Comparison of ENCODE assay signal across 21 mouse cellular contexts in genomic region chr8:105640511-105640910, GRCm38 (mm10). TPM values are rescaled to one million over a fixed set of nuclear protein-coding genes. Genes with fewer than 3 reads are reported as not detected.
DNase-seq lines count a peak whose midpoint lies in the region; ATAC-seq and TF ChIP-seq lines count a peak whose summit lies in the region.
"Had no signal": no experiment of that assay in that cellular context is flagged by ENCODE, and none has a peak within 500 bp of the region (broad histone marks: within the 10 kb centered on the region; RNA-seq: fewer than 3 reads in every experiment).

No protein-coding gene starts in this region.

- peaks cover 24% of the 10 kb centered on the region for H3K36me3 ChIP-seq in heart, adult 2 months (ENCODE audit: control insufficient read depth, insufficient read depth, low read length)
- peaks cover 30% of the 10 kb centered on the region for H3K36me3 ChIP-seq in megakaryocyte, embryonic 14.5 days (replicated peaks; ENCODE audit: low read length)

- H3K79me2 ChIP-seq in heart, adult 2 months (replicated peaks; ENCODE audit: control insufficient read depth, insufficient read depth, low read length): peaks cover 12% of the 10 kb centered on the region

- WGBS in heart, adult 2 months: 18% methylated on average over 2 of the region's 2 CpGs

- TF ChIP-seq POLR2A in heart, adult 2 months (IDR thresholded peaks at IDR 0.05; ENCODE audit: insufficient read depth, low read depth, low read length): no peak
- no peak for TF ChIP-seq POLR2A in brain, embryonic 14.5 days (IDR thresholded peaks at IDR 0.05; ENCODE audit: borderline replicate concordance, extremely low read depth, insufficient read depth, insufficient read length, poor library complexity, severe bottlenecking)

- H3K27me3 ChIP-seq in heart, adult 2 months (ENCODE audit: control insufficient read depth, insufficient read depth, low read length): no peaks in the 10 kb centered on the region
- H3K27me3 ChIP-seq in megakaryocyte, embryonic 14.5 days (replicated peaks): no peaks in the 10 kb centered on the region
- H3K27me3 ChIP-seq: forebrain, embryonic 12.5 days; heart, embryonic 13.5 days; liver, embryonic 15.5 days had no signal

- no peak for TF ChIP-seq EP300 in heart, adult 2 months (IDR thresholded peaks at IDR 0.05; ENCODE audit: insufficient read depth, low read depth, low read length)

- H3K27ac ChIP-seq in heart, adult 2 months: no peak overlapping the region
- H3K27ac ChIP-seq: embryonic facial prominence, embryonic 10.5 days; forebrain, embryonic 12.5 days; heart, embryonic 13.5 days had no signal

- intact Hi-C loops in heart, adult 2 months (cut with DNase I): no loop called here

- H3K9me3 ChIP-seq in megakaryocyte, embryonic 14.5 days: no peaks in the 10 kb centered on the region
- H3K9me3 ChIP-seq: embryonic facial prominence, embryonic 10.5 days; forebrain, embryonic 12.5 days; heart, embryonic 13.5 days; liver, embryonic 15.5 days had no signal

- no peak overlapping the region for H3K9ac ChIP-seq in heart, adult 2 months (ENCODE audit: low read depth, low read length)
- H3K9ac ChIP-seq: forebrain, embryonic 12.5 days; heart, embryonic 13.5 days had no signal

- TF ChIP-seq CTCF in heart, adult 2 months (IDR thresholded peaks at IDR 0.05): no peak
- TF ChIP-seq CTCF in brain, embryonic 14.5 days (IDR thresholded peaks at IDR 0.05; ENCODE audit: borderline replicate concordance, extremely low read depth, insufficient read depth, insufficient read length): no peak

- no peak for ATAC-seq in megakaryocyte, adult 5-6 weeks (ENCODE audit: poor library complexity, severe bottlenecking)
- ATAC-seq: activated CD4-positive, CD25-positive, alpha-beta regulatory T cell, adult 4 months; midbrain, embryonic 16.5 days had no signal

- peak; percentile 55 to 60 for DNase-seq in heart, adult 18-20 months
- no peak for DNase-seq in heart, adult 2 months
- DNase-seq in kidney, postnatal 10 days: peak; percentile 22
- no peak for DNase-seq in kidney, adult 9 months
- DNase-seq in brain, embryonic 14.5 days (ENCODE audit: low read depth): peak; percentile 36
- DNase-seq in embryo, embryonic 11 days: no peak
- DNase-seq: cerebellum, adult 2 months; cerebellum, postnatal 36 days; gastrocnemius, postnatal 36 days; right cerebral cortex, postnatal 25 days; thymus, postnatal 4 days had no signal

- H3K4me1 ChIP-seq in heart, adult 2 months (ENCODE audit: control insufficient read depth, insufficient read depth, low read length): peaks cover 11% of the 10 kb centered on the region
- peaks cover 46% of the 10 kb centered on the region for H3K4me1 ChIP-seq in megakaryocyte, embryonic 14.5 days

- no peak overlapping the region for H3K4me3 ChIP-seq in heart, adult 2 months
- peak overlapping the region; percentile 23 for H3K4me3 ChIP-seq in megakaryocyte, embryonic 14.5 days (replicated peaks)
- H3K4me3 ChIP-seq: embryonic facial prominence, embryonic 10.5 days; forebrain, embryonic 12.5 days; heart, embryonic 13.5 days; liver, embryonic 15.5 days had no signal

RNA-seq across cellular contexts. Expression of gene Agrp, which starts 3.3 kb away (rescaled TPM):
- not detected for total RNA-seq in heart, adult 18-20 months (2021)
- total RNA-seq in heart, adult 2 months (2021): not detected
- 0.31 TPM in 1 of 2 replicates, not detected in the other for polyA plus RNA-seq in heart, adult 2 months (2012; rRNA removed)
- not detected in 2 replicates for polyA plus RNA-seq in megakaryocyte, embryonic 14.5 days (2012; ENCODE audit: insufficient read depth, low replicate concordance)
- total RNA-seq in megakaryocyte, adult 5-6 weeks (2015): not detected in 2 replicates
- total RNA-seq in megakaryocyte, adult 5-6 weeks (2017): not detected in 2 replicates
- 0.26 and 0.55 TPM in 2 replicates for polyA plus RNA-seq in brain, embryonic 14.5 days (2012; rRNA removed)
- total RNA-seq: left cerebral cortex, postnatal 25 days; megakaryocyte progenitor cell, adult 5-6 weeks had no signal

RNA-seq across cellular contexts. Expression of gene Ctcf, which starts 4.1 kb away (rescaled TPM):
- 10 to 100 TPM; 39.9 to 40.9 TPM for total RNA-seq in heart, adult 18-20 months (2021)
- total RNA-seq in heart, adult 2 months (2021): 10 to 100 TPM; 41.4 to 41.9 TPM
- polyA plus RNA-seq in heart, adult 2 months (2012; rRNA removed): 9.3 and 13.6 TPM in 2 replicates
- 18.1 and 68.4 TPM in 2 replicates for polyA plus RNA-seq in megakaryocyte, embryonic 14.5 days (2012; ENCODE audit: insufficient read depth, low replicate concordance)
- total RNA-seq in megakaryocyte, adult 5-6 weeks (2015): 97.0 and 98.3 TPM in 2 replicates
- 101 and 124 TPM in 2 replicates for total RNA-seq in megakaryocyte, adult 5-6 weeks (2017)
- 36.6 and 54.8 TPM in 2 replicates for polyA plus RNA-seq in brain, embryonic 14.5 days (2012; rRNA removed)

RNA-seq across cellular contexts. Expression of gene Ripor1, which starts 35.5 kb away (rescaled TPM):
- total RNA-seq in heart, adult 18-20 months (2021): 10 to 100 TPM; 40.1 to 42.6 TPM
- total RNA-seq in heart, adult 2 months (2021): 10 to 100 TPM; 42.5 to 51.6 TPM
- polyA plus RNA-seq in heart, adult 2 months (2012; rRNA removed): 39.2 TPM in 2 replicates
- polyA plus RNA-seq in megakaryocyte, embryonic 14.5 days (2012; ENCODE audit: insufficient read depth, low replicate concordance): 19.3 and 27.7 TPM in 2 replicates
- 13.5 and 16.9 TPM in 2 replicates for total RNA-seq in megakaryocyte, adult 5-6 weeks (2015)
- total RNA-seq in megakaryocyte, adult 5-6 weeks (2017): 1.6 and 2.6 TPM in 2 replicates
- 23.7 and 40.3 TPM in 2 replicates for polyA plus RNA-seq in brain, embryonic 14.5 days (2012; rRNA removed)

RNA-seq across cellular contexts. Expression of gene Carmil2, which starts 45.6 kb away (rescaled TPM):
- total RNA-seq in heart, adult 18-20 months (2021): 1 to 10 TPM in 1 of 2 experiments, under 1 TPM in 1; 0.12 to 1.1 TPM
- total RNA-seq in heart, adult 2 months (2021): under 1 TPM; 0.16 to 0.25 TPM
- polyA plus RNA-seq in heart, adult 2 months (2012; rRNA removed): 0.29 and 1.4 TPM in 2 replicates
- 22.9 and 31.4 TPM in 2 replicates for polyA plus RNA-seq in megakaryocyte, embryonic 14.5 days (2012; ENCODE audit: insufficient read depth, low replicate concordance)
- total RNA-seq in megakaryocyte, adult 5-6 weeks (2015): 0.67 and 1.6 TPM in 2 replicates
- 0.70 and 1.3 TPM in 2 replicates for total RNA-seq in megakaryocyte, adult 5-6 weeks (2017)
- polyA plus RNA-seq in brain, embryonic 14.5 days (2012; rRNA removed): 13.7 and 20.5 TPM in 2 replicates

Comparison
In these comparisons a context has a peak if more than half of its experiments do, and no peak if none do; other contexts are left out.
1. DNase-seq: peak in heart, adult 18-20 months (2 of 2), kidney, postnatal 10 days (single experiment) and brain, embryonic 14.5 days (single experiment); none in heart, adult 2 months (0 of 2), kidney, adult 9 months (single experiment) and embryo, embryonic 11 days (single experiment).